Mouse (Mus musculus): Measurements from ENCODE around the gene Fbf1.
"Not testable (repeated sequence)": the region's sequence is repeated elsewhere in the genome, so short reads cannot be mapped to it uniquely, and the experiment has no call there.

The Fbf1 gene

GRCm38 (mm10) chr11:116138096-116138467, 29.9 kb downstream of the Fbf1 start:
- in situ Hi-C loops (cut with MboI, MseI), result no loop called here

- in situ Hi-C loops (cut with MboI, MseI), result loop anchor here (5.0 kb wide), 1 partner anchor 42 kb away; no protein-coding TSS in a partner anchor
These were observed 33.8 kb downstream of the Fbf1 start for GRCm38 (mm10) chr11:116134171-116134570.

GRCm38 (mm10) chr11:116133497-116133896, 34.5 kb downstream of the Fbf1 start:
- in situ Hi-C loops (cut with MboI, MseI), result loop anchor here (5.0 kb wide), 1 partner anchor 41 kb away; no protein-coding TSS in a partner anchor

GRCm38 (mm10) chr11:116132366-116133333, 35.3 kb downstream of the Fbf1 start:
- in situ Hi-C loops (cut with MboI, MseI), result loop anchor here (5.0 kb wide), 1 partner anchor 40 kb away; no protein-coding TSS in a partner anchor

GRCm38 (mm10) chr11:116131349-116132170, 36.4 kb downstream of the Fbf1 start:
- in situ Hi-C loops (cut with MboI, MseI), result loop anchor here (5.0 kb wide), 1 partner anchor 39 kb away; no protein-coding TSS in a partner anchor

GRCm38 (mm10) chr11:116130488-116131205, 37.3 kb downstream of the Fbf1 start, which contains the start of gene Trim65:
Gene Trim65, minus strand, starts transcription at chr11:116131128.
- in situ Hi-C loops (cut with MboI, MseI), result loop anchor here (5.0 kb wide), 1 partner anchor 38 kb away; no protein-coding TSS in a partner anchor

GRCm38 (mm10) chr11:116129993-116130487, 37.9 kb downstream of the Fbf1 start:
- in situ Hi-C loops (cut with MboI, MseI), result loop anchor here (5.0 kb wide), 1 partner anchor 38 kb away; no protein-coding TSS in a partner anchor

- in situ Hi-C loops (cut with MboI, MseI), result no loop called here
These were observed 38.7 kb downstream of the Fbf1 start for GRCm38 (mm10) chr11:116129091-116129790.

- in situ Hi-C loops (cut with MboI, MseI), result no loop called here
These were observed 40.0 kb downstream of the Fbf1 start for GRCm38 (mm10) chr11:116127986-116128385.

GRCm38 (mm10) chr11:116127156-116127980, 40.6 kb downstream of the Fbf1 start, which contains the start of gene Trim47:
Gene Trim47, minus strand, starts transcription at chr11:116127210.
- in situ Hi-C loops (cut with MboI, MseI), result no loop called here

- in situ Hi-C loops (cut with MboI, MseI), result no loop called here
These were observed 41.7 kb downstream of the Fbf1 start for GRCm38 (mm10) chr11:116126261-116126660.

- in situ Hi-C loops (cut with MboI, MseI), result not testable (repeated sequence)
These were observed 46.2 kb downstream of the Fbf1 start for GRCm38 (mm10) chr11:116121731-116122245.

- in situ Hi-C loops (cut with MboI, MseI), result no loop called here
These were observed 50.1 kb downstream of the Fbf1 start for GRCm38 (mm10) chr11:116117819-116118218.

GRCm38 (mm10) chr11:116117241-116117640, 50.7 kb downstream of the Fbf1 start:
- in situ Hi-C loops (cut with MboI, MseI), result no loop called here

GRCm38 (mm10) chr11:116111611-116112203, 56.3 kb downstream of the Fbf1 start:
- in situ Hi-C loops (cut with MboI, MseI), result no loop called here

GRCm38 (mm10) chr11:116111067-116111466, 56.9 kb downstream of the Fbf1 start:
- in situ Hi-C loops (cut with MboI, MseI), result no loop called here

GRCm38 (mm10) chr11:116110540-116110939, 57.4 kb downstream of the Fbf1 start:
- in situ Hi-C loops (cut with MboI, MseI), result no loop called here

GRCm38 (mm10) chr11:116110131-116110530, 57.8 kb downstream of the Fbf1 start:
- in situ Hi-C loops (cut with MboI, MseI), result no loop called here

All from regulatory T cell (primary cell).